Mouse (Mus musculus) testis, adult 2 months (tissue): ENCODE measurements at regions not wholly inside any gene's neighbourhood (a gene's known extent, or its start where the extent isn't known, plus 50 kb on each side); places are given as distances from the start of the nearest gene placed in this dataset.

Source experiments
- CTCF ChIP-seq: fragments of 200-500 bp; IDR thresholded peaks from 2 replicates; pipeline ENCODE4 v1.5.1; 2012; ENCODE audit warnings: low read depth, mild to moderate bottlenecking, inconsistent platforms, low read length, moderate library complexity; ENCODE audit not compliant: control insufficient read depth, insufficient read depth, insufficient replicate concordance
- POLR2A ChIP-seq: fragments of 200-500 bp; IDR thresholded peaks from 2 replicates; pipeline ENCODE4 v1.6.1; 2012; ENCODE audit warnings: low read depth, mild to moderate bottlenecking, inconsistent platforms, low read length, moderate library complexity; ENCODE audit not compliant: control insufficient read depth

DNA sequence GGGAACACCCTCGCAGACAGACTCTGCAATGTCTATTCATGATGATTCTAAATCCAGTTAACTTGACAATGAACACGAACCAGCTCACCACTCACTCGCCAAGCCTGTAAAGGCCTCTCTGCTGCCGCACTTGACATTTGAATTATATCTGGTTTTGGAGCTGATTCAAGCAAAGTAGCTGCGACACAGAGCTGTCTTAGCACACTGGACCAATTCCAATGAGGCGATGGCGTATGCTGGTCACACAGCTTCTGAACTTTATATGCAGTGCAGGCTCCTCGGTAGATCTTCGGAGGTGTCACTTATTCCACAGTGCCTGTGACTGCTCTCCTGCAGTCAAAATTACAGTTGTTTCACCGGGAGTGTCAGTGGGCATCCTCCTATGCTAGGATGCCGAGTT is 115.4 kb downstream of the Hhipl2 start:
- TF ChIP-seq POLR2A (no peak), CTCF (no peak)
